Mouse (Mus musculus) stomach, embryonic 16.5 days (tissue): ENCODE measurements at regions not wholly inside any gene's neighbourhood (a gene's known extent, or its start where the extent isn't known, plus 50 kb on each side); places are given as distances from the start of the nearest gene placed in this dataset.

Source experiments
- ATAC-seq: fragments of 200-750 bp; cut with Nextera tagmentation; 2 replicates; pipeline ENCODE4 v1.8.0; 2017; ENCODE audit warnings: moderate number of reproducible peaks, moderate TSS enrichment; ENCODE audit not compliant: insufficient read depth, low FRiP score
- H3K27ac ChIP-seq: fragments of 300-500 bp; sonication (generic); 2 replicates; pipeline ENCODE4 v1.5.1; 2014; ENCODE audit warnings: low read length
- H3K27me3 ChIP-seq: fragments of 300-500 bp; sonication (generic); 2 replicates; pipeline ENCODE4 v1.6.1; 2014; ENCODE audit warnings: low read length, control low read depth, mixed read lengths; ENCODE audit not compliant: control insufficient read depth, insufficient read depth
- H3K36me3 ChIP-seq: fragments of 300-500 bp; sonication (generic); 2 replicates; pipeline ENCODE4 v1.6.1; 2014; ENCODE audit warnings: low read length; ENCODE audit not compliant: control insufficient read depth, insufficient read depth
- H3K4me1 ChIP-seq: fragments of 300-500 bp; sonication (generic); 2 replicates; pipeline ENCODE4 v1.6.1; 2014; ENCODE audit warnings: low read length, control low read depth, mixed read lengths; ENCODE audit not compliant: control insufficient read depth, insufficient read depth
- H3K4me2 ChIP-seq: fragments of 300-500 bp; sonication (generic); 2 replicates; pipeline ENCODE4 v1.6.1; 2014; ENCODE audit warnings: low read depth, low read length, mixed read lengths
- H3K4me3 ChIP-seq: fragments of 300-500 bp; sonication (generic); replicated peaks from 2 replicates; pipeline ENCODE4 v1.5.1; 2014; ENCODE audit warnings: mild to moderate bottlenecking, low read length
- H3K9ac ChIP-seq: fragments of 300-500 bp; sonication (generic); 2 replicates; pipeline ENCODE4 v1.6.1; 2014; ENCODE audit warnings: low read length
- H3K9me3 ChIP-seq: fragments of 300-500 bp; sonication (generic); replicated peaks from 2 replicates; pipeline ENCODE4 v1.6.1; 2016; ENCODE audit warnings: low read length, control low read depth; ENCODE audit not compliant: control insufficient read depth
- WGBS: fragments of 180-500 bp; shearing (Covaris S2); extraction: QIAGEN DNeasy Blood & Tissue Kit; methylation state at CpG from one replicate; pipeline ENCODE4 v1.1.7; 2014; 5-methylcytosine and 5-hydroxymethylcytosine counted together

DNA sequence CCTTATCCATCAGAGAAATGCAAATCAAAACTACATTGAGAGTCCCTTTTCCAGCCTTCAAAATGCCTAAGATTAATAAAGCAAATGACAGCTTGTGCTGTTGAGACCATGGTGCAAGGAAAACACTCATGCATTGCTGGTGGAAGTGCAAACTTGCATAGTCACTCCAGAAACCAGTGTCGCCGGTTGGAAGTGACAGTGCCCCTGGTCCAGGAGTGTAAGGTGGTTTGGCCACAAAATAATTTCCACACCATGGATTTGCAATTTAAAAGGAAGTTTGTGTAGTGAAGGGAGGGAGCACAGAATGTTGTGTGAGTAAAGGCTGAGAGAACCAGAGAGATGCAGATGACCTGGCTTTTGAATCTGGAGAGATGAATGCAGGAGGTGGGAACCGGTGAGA is 52.4 kb upstream of the Mad2l1 start:
- H3K27ac ChIP-seq = no peak overlapping the region
- H3K4me3 ChIP-seq = no peak overlapping the region
- no peaks in the 10 kb centered on the region for H3K4me1 ChIP-seq
- H3K27me3 ChIP-seq = no peaks in the 10 kb centered on the region
- no peak overlapping the region for H3K9ac ChIP-seq
- H3K4me2 ChIP-seq = no peak overlapping the region
- 91% methylated on average over 3 of the region's 3 CpGs for WGBS
- no peaks in the 10 kb centered on the region for H3K36me3 ChIP-seq
- H3K9me3 ChIP-seq = no peaks in the 10 kb centered on the region
- ATAC-seq = no peak
